Mouse (Mus musculus): Measurements from ENCODE around the gene Rhobtb3. TPM values are rescaled to one million over a fixed set of nuclear protein-coding genes. Genes with fewer than 3 reads are reported as not detected.

Rhobtb3 gene
- polyA plus RNA-seq, 1 experiment, result 13.0 TPM

DNA sequence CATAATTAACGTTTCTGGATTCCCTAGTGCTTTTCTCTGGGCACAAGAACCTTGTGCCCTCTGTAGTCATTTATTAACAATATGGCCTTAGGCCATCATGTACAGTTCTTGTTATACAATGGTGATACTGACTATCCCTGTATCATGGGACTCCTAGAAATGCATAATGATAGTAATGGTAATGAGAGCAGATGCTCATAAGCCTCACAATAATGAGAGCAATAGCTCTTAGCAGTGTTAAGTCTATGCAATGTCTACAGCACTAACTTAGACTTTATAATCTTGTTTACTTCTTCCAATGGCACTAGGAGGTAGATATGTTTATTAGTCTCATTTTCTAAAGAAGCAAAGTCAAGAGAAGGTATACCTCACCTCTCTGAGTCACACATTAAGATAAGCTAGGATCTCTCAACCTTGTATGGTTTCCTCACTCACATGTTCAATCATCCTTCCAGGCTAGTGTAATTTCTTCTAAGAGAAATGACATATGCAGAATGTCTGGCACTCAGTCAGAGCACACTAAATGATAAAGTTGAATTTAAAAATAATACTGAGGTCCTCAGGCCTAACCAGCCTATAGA lies 84.4 kb downstream of the Rhobtb3 start:
- Histone ChIP-seq H3K27ac (ENCODE audit: insufficient read depth, low read length) (no peak overlapping the region), H3K4me1 (ENCODE audit: control insufficient read depth, insufficient read depth, low read length) (no peaks in the 10 kb centered on the region), H3K4me3 (ENCODE audit: insufficient read depth, low read length) (no peak overlapping the region)
- no peak for TF ChIP-seq CTCF (IDR thresholded peaks at IDR 0.05; ENCODE audit: extremely low read depth, insufficient read depth, low read length)
- TF ChIP-seq POLR2A (IDR thresholded peaks at IDR 0.05; ENCODE audit: extremely low read depth, insufficient read depth, low read length), result no peak

DNA sequence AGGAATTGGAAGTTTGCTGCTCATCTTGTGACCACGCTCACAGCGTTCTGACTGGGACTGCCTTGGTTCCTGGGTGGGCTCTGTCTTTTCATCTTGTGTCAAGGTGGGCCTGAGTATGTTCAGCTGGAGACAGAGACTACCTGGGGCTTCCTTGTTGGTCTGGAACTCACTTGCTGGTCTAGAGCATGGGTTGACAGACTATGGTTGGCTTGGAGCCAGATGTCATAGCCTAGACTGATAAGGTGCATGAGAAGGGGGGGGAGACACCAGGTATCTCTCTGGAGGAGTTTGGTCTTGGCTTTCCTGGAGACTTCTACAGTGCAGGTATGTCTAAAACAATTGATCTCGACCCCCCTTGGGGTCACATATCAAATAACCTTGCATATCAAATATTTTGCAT lies 90.6 kb downstream of the Rhobtb3 start:
- H3K4me1 ChIP-seq (ENCODE audit: control insufficient read depth, insufficient read depth, low read length), result no peaks in the 10 kb centered on the region
- H3K27ac ChIP-seq (ENCODE audit: insufficient read depth, low read length), result no peak overlapping the region
- H3K4me3 ChIP-seq (ENCODE audit: insufficient read depth, low read length), result no peak overlapping the region
- no peak for TF ChIP-seq POLR2A (IDR thresholded peaks at IDR 0.05; ENCODE audit: extremely low read depth, insufficient read depth, low read length)
- TF ChIP-seq CTCF (IDR thresholded peaks at IDR 0.05; ENCODE audit: extremely low read depth, insufficient read depth, low read length), result no peak

DNA sequence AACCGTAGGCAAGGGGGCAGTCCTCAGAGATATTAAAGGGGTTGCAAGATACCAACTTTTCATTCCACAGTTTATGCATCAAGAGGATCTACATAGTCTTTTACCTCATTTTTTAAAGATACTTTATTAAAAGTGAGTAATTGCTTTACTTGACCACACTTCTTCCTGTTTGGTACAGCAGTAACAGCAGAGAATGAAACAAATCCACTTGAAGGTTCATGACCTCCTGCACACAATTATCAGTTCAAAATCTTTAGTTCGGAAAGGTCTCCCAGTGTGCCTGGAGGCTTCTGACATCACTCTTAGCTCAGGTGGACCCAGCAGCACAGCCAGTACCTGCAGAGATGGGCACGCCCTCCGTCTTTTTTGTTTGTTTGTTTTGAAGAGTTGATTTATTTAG lies 91.7 kb downstream of the Rhobtb3 start:
- TF ChIP-seq CTCF (IDR thresholded peaks at IDR 0.05; ENCODE audit: extremely low read depth, insufficient read depth, low read length), result no peak
- TF ChIP-seq POLR2A (IDR thresholded peaks at IDR 0.05; ENCODE audit: extremely low read depth, insufficient read depth, low read length), result no peak
- Histone ChIP-seq H3K27ac (ENCODE audit: insufficient read depth, low read length) (no peak overlapping the region), H3K4me1 (ENCODE audit: control insufficient read depth, insufficient read depth, low read length) (no peaks in the 10 kb centered on the region), H3K4me3 (ENCODE audit: insufficient read depth, low read length) (no peak overlapping the region)

DNA sequence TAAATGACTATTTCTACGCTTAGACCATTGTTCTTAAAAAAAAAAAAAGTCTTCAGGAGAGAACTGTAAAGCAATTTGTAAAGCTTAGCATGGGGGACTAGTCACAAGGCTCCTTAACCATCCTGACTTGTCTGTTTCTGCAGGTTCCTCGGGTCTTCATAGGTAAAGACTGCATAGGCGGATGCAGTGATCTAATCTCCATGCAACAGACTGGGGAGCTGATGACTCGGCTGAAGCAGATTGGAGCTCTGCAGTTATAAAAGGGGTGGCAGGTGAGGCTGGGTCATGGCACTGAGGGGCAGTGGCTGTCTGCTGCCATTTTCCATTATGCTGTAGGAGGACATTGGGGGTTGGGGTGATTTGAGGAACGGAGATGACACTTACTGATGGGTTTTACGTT lies 96.7 kb downstream of the Rhobtb3 start:
- Histone ChIP-seq H3K4me1 (ENCODE audit: control insufficient read depth, insufficient read depth, low read length) (peaks cover 2% of the 10 kb centered on the region; the same call in 1 of the 2 replicates), H3K27ac (ENCODE audit: insufficient read depth, low read length) (no peak overlapping the region), H3K4me3 (ENCODE audit: insufficient read depth, low read length) (no peak overlapping the region)
- TF ChIP-seq CTCF (IDR thresholded peaks at IDR 0.05; ENCODE audit: extremely low read depth, insufficient read depth, low read length) (no peak), POLR2A (IDR thresholded peaks at IDR 0.05; ENCODE audit: extremely low read depth, insufficient read depth, low read length) (no peak)

DNA sequence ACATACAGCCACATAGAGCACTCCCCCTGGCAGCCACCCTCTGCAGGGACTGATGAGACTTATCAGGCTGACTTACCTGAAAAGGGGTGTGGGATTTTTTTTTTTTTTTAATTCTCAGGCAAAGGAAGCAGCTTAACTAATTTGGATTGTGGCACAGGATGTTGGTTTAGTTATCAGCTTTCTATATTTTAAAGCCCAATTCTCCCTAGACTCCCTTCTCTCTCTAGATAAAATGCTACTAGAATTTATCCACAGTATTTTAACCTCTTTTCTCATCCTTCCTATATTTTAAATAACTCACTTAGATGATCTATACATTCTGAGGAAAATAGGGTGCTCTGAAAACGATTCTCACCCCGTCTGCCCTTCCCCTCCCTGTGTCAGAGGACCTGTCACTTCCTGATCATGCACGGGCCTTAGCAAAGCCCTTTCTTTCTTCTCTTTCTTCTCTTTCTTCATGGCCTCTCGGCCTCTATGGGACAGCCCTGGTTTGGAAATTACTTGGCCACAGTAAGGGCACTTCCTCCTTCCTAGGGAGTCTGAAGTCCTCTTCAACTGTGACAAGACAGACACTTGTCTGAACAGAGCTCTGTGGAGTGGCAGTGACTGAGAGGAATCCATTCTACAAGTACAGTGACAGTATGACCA lies 98.1 kb downstream of the Rhobtb3 start:
- H3K27ac ChIP-seq (ENCODE audit: insufficient read depth, low read length), result no peak overlapping the region
- TF ChIP-seq CTCF (IDR thresholded peaks at IDR 0.05; ENCODE audit: extremely low read depth, insufficient read depth, low read length) (no peak), POLR2A (IDR thresholded peaks at IDR 0.05; ENCODE audit: extremely low read depth, insufficient read depth, low read length) (no peak)

DNA sequence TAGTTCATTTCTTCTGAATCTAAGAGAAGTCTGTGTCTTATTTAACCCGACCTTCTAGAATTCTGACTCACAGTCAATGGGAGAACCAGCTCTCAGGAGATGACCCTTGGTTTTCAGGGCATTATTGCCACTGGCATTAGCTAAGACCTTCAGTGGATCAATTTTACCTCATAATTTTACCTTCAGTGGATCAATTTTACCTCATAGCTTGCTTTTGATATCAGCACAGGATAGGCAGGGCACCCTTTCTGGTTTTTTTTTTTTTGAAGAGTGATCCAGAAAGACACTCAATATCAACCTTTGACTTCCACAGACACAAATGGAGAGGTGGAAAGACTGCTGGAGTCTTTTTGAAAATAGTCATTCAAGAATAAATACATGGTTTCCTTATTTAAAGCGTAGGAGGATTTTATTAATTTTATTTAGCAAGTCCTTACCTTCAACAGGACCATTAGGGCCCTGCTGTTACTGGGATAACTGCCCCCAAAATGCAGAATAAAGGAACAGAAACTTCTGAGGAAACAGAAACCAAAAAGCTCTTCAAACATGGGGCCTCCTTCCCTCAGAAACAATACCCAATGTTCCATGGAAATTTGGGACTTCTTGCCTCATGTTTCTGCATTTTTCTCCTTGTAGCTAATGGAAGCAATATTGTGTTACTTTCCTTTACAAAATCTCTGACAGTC lies 98.7 kb downstream of the Rhobtb3 start:
- Histone ChIP-seq H3K4me1 (ENCODE audit: control insufficient read depth, insufficient read depth, low read length) (peaks cover 2% of the 10 kb centered on the region; the same call in 1 of the 2 replicates), H3K4me3 (ENCODE audit: insufficient read depth, low read length) (no peak overlapping the region), H3K27ac (ENCODE audit: insufficient read depth, low read length) (no peak overlapping the region)
- TF ChIP-seq POLR2A (IDR thresholded peaks at IDR 0.05; ENCODE audit: extremely low read depth, insufficient read depth, low read length) (no peak), CTCF (IDR thresholded peaks at IDR 0.05; ENCODE audit: extremely low read depth, insufficient read depth, low read length) (no peak)

More for the DNA sequence above, 98.1 kb downstream of the Rhobtb3 start:
- Histone ChIP-seq H3K4me3 (ENCODE audit: insufficient read depth, low read length) (no peak overlapping the region), H3K4me1 (ENCODE audit: control insufficient read depth, insufficient read depth, low read length) (peaks cover 2% of the 10 kb centered on the region; the same call in 1 of the 2 replicates)

DNA sequence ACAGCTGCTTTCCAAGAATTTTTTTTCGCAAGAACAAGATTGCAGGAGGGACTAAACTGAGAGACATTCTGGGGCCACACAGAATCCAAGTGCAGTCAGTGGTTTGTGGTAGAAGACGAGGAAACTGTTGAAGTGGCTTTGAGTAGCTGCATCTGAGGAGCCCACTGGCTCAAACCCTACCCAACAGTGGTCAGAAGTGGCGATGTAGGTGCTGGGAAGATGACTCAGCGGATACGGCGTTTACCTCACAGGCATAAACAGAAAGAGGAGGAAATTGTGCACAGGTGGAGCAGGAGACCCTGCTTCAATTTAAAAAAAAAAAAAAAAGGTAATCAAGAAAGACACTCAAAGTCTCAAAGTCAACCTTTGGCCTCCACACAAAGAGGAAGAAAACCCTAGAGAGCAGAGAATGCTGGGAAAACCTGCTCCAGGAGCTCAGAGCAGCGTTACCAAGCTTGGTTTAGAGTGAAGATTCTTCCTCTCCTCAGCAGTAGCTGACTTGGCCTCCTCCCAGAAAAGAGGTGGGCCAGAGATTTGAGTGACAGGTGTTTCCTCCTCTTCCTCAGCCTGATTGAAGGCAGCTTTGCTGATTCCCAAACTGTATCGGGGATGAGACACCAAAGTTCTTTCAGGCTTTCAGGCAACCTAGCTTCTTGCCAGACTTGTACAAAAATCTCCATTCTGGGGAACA lies 99.6 kb downstream of the Rhobtb3 start:
- no peak overlapping the region for H3K4me3 ChIP-seq (ENCODE audit: insufficient read depth, low read length)
- no peak overlapping the region for H3K27ac ChIP-seq (ENCODE audit: insufficient read depth, low read length)
- H3K4me1 ChIP-seq (ENCODE audit: control insufficient read depth, insufficient read depth, low read length), result peaks cover 3% of the 10 kb centered on the region; the same call in 1 of the 2 replicates
- no peak for TF ChIP-seq POLR2A (IDR thresholded peaks at IDR 0.05; ENCODE audit: extremely low read depth, insufficient read depth, low read length)
- TF ChIP-seq CTCF (IDR thresholded peaks at IDR 0.05; ENCODE audit: extremely low read depth, insufficient read depth, low read length), result no peak

DNA sequence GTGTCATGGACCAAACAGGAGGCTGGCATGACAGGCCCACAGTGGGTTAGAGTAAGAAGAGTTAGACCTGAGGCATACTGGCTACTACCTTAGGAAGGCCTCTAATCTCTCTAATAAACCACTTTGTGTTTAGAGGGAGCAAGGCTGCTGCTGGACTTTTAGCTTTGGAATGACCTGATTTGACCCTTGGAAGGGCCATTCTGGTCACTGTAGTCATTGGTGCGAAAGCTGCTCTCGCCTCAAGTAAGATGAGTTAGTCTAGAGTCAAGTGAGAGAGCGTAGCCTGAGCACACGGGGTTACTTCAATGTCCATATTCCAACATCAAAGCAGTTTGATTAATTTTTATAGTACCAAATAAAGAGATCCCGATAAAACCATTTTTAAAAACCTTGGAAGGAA lies 100.4 kb downstream of the Rhobtb3 start:
- Histone ChIP-seq H3K27ac (ENCODE audit: insufficient read depth, low read length) (no peak overlapping the region), H3K4me3 (ENCODE audit: insufficient read depth, low read length) (no peak overlapping the region), H3K4me1 (ENCODE audit: control insufficient read depth, insufficient read depth, low read length) (peaks cover 3% of the 10 kb centered on the region; the same call in 1 of the 2 replicates)
- no peak for TF ChIP-seq POLR2A (IDR thresholded peaks at IDR 0.05; ENCODE audit: extremely low read depth, insufficient read depth, low read length)
- no peak for TF ChIP-seq CTCF (IDR thresholded peaks at IDR 0.05; ENCODE audit: extremely low read depth, insufficient read depth, low read length)

DNA sequence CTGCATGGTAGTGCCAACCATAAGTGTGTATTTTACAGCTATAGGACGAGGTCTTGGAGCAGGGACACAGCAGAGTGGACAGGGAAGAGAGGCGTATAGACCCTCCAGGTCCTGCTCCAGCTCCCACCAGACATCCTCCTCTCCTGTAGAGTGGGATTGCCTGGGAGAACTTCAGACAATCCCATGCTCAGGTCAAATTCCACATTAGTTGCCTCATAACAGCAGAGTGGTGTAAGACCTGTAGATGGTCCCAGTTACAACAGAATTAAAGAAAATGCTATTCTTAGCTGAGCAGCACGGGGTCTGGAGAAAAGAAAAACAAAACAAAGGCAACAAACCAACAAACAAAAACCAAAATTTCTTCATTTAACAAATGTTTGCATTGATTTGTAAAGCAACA lies 101.8 kb downstream of the Rhobtb3 start:
- Histone ChIP-seq H3K27ac (ENCODE audit: insufficient read depth, low read length) (no peak overlapping the region), H3K4me1 (ENCODE audit: control insufficient read depth, insufficient read depth, low read length) (peaks cover 3% of the 10 kb centered on the region; the same call in 1 of the 2 replicates), H3K4me3 (ENCODE audit: insufficient read depth, low read length) (peak overlapping the region; percentile 82)
- TF ChIP-seq CTCF (IDR thresholded peaks at IDR 0.05; ENCODE audit: extremely low read depth, insufficient read depth, low read length) (no peak), POLR2A (IDR thresholded peaks at IDR 0.05; ENCODE audit: extremely low read depth, insufficient read depth, low read length) (no peak)
